Mouse (Mus musculus): ENCODE data around the gene Cntn6. TPM values are rescaled to one million over a fixed set of nuclear protein-coding genes. Genes with fewer than 3 reads are reported as not detected.

The Cntn6 gene
- 20.0 and 23.4 TPM in 2 replicates for polyA plus RNA-seq (2014; fragmentation: Nextera tagmentation; extraction: Ambion mirVana)

- 13% methylated on average over 11 of the region's 11 CpGs for WGBS
- peak within 1 kb of the TSS; percentile 33 for H3K4me3 ChIP-seq (ENCODE audit: low read depth, low read length)
- peak within 1 kb of the TSS; percentile 52 for H3K9ac ChIP-seq (replicated peaks; ENCODE audit: low read depth, low read length)
These were observed at the start of gene Cntn6 for GRCm38 (mm10) chr6:104492490-104493431. TSS of gene Cntn6 (plus strand) at chr6:104492790.

GRCm38 (mm10) chr6:104443731-104444130, 48.9 kb upstream of the Cntn6 start:
- no peaks in the 10 kb centered on the region for H3K27me3 ChIP-seq (ENCODE audit: control insufficient read depth, insufficient read depth, low read length)
- no peak overlapping the region for H3K27ac ChIP-seq (ENCODE audit: low read depth, low read length)
- H3K4me1 ChIP-seq (ENCODE audit: control insufficient read depth, insufficient read depth, low read length), result no peaks in the 10 kb centered on the region
- 62% methylated on average over 3 of the region's 3 CpGs for WGBS
- no peak for ATAC-seq (ENCODE audit: low read depth)
- H3K4me3 ChIP-seq (ENCODE audit: low read depth, low read length), result no peak overlapping the region
- no peaks in the 10 kb centered on the region for H3K36me3 ChIP-seq (ENCODE audit: control insufficient read depth, insufficient read depth, low read length)
- H3K9ac ChIP-seq (replicated peaks; ENCODE audit: low read depth, low read length), result no peak overlapping the region
- H3K4me2 ChIP-seq (ENCODE audit: low read depth, low read length), result no peak overlapping the region
- H3K9me3 ChIP-seq (ENCODE audit: control insufficient read depth, low read length), result no peaks in the 10 kb centered on the region

More at GRCm38 (mm10) chr6:104492490-104493431, at the start of gene Cntn6:
- Histone ChIP-seq H3K27me3 (ENCODE audit: control insufficient read depth, insufficient read depth, low read length) (no peaks in the 10 kb centered on the region), H3K4me2 (ENCODE audit: low read depth, low read length) (peak within 1 kb of the TSS; percentile 46), H3K4me1 (ENCODE audit: control insufficient read depth, insufficient read depth, low read length) (peaks cover 3% of the 10 kb centered on the region; the same call in 1 of the 2 replicates), H3K36me3 (ENCODE audit: control insufficient read depth, insufficient read depth, low read length) (no peaks in the 10 kb centered on the region), H3K9me3 (ENCODE audit: control insufficient read depth, low read length) (no peaks in the 10 kb centered on the region), H3K27ac (ENCODE audit: low read depth, low read length) (peak within 1 kb of the TSS; percentile 46)
- ATAC-seq (ENCODE audit: low read depth), result peak; percentile 92

GRCm38 (mm10) chr6:104470706-104471105, 21.9 kb upstream of the Cntn6 start:
- WGBS, result 91% methylated on average over 1 of the region's 1 CpGs
- no peaks in the 10 kb centered on the region for H3K9me3 ChIP-seq (ENCODE audit: control insufficient read depth, low read length)
- H3K36me3 ChIP-seq (ENCODE audit: control insufficient read depth, insufficient read depth, low read length), result no peaks in the 10 kb centered on the region
- no peaks in the 10 kb centered on the region for H3K27me3 ChIP-seq (ENCODE audit: control insufficient read depth, insufficient read depth, low read length)
- no peaks in the 10 kb centered on the region for H3K4me1 ChIP-seq (ENCODE audit: control insufficient read depth, insufficient read depth, low read length)
- no peak for ATAC-seq (ENCODE audit: low read depth)
- no peak overlapping the region for H3K4me3 ChIP-seq (ENCODE audit: low read depth, low read length)
- H3K4me2 ChIP-seq (ENCODE audit: low read depth, low read length), result no peak overlapping the region
- H3K9ac ChIP-seq (replicated peaks; ENCODE audit: low read depth, low read length), result no peak overlapping the region
- H3K27ac ChIP-seq (ENCODE audit: low read depth, low read length), result no peak overlapping the region

- no peaks in the 10 kb centered on the region for H3K9me3 ChIP-seq (ENCODE audit: control insufficient read depth, low read length)
- H3K27me3 ChIP-seq (ENCODE audit: control insufficient read depth, insufficient read depth, low read length), result no peaks in the 10 kb centered on the region
- no peak overlapping the region for H3K4me3 ChIP-seq (ENCODE audit: low read depth, low read length)
- no peak overlapping the region for H3K9ac ChIP-seq (replicated peaks; ENCODE audit: low read depth, low read length)
- H3K4me2 ChIP-seq (ENCODE audit: low read depth, low read length), result no peak overlapping the region
- no peaks in the 10 kb centered on the region for H3K36me3 ChIP-seq (ENCODE audit: control insufficient read depth, insufficient read depth, low read length)
- H3K4me1 ChIP-seq (ENCODE audit: control insufficient read depth, insufficient read depth, low read length), result no peaks in the 10 kb centered on the region
- H3K27ac ChIP-seq (ENCODE audit: low read depth, low read length), result no peak overlapping the region
- no peak for ATAC-seq (ENCODE audit: low read depth)
These were observed 13.3 kb upstream of the Cntn6 start for GRCm38 (mm10) chr6:104479242-104479641.

- peak overlapping the region; percentile 46 for H3K4me2 ChIP-seq (ENCODE audit: low read depth, low read length)
- 40% methylated on average over 6 of the region's 6 CpGs for WGBS
- ATAC-seq (ENCODE audit: low read depth), result 0 out of 2 replicates have a peak, but pooled peaks have one; percentile 56
- no peaks in the 10 kb centered on the region for H3K36me3 ChIP-seq (ENCODE audit: control insufficient read depth, insufficient read depth, low read length)
- H3K9me3 ChIP-seq (ENCODE audit: control insufficient read depth, low read length), result no peaks in the 10 kb centered on the region
- H3K9ac ChIP-seq (replicated peaks; ENCODE audit: low read depth, low read length), result peak overlapping the region; percentile 52
- H3K4me3 ChIP-seq (ENCODE audit: low read depth, low read length), result peak overlapping the region; percentile 33
- H3K27ac ChIP-seq (ENCODE audit: low read depth, low read length), result peak overlapping the region; percentile 46
- H3K27me3 ChIP-seq (ENCODE audit: control insufficient read depth, insufficient read depth, low read length), result no peaks in the 10 kb centered on the region
- H3K4me1 ChIP-seq (ENCODE audit: control insufficient read depth, insufficient read depth, low read length), result peaks cover 3% of the 10 kb centered on the region; the same call in 1 of the 2 replicates
These were observed 869 bp downstream of the Cntn6 start for GRCm38 (mm10) chr6:104493459-104493858.

GRCm38 (mm10) chr6:104495801-104496200, 3.2 kb downstream of the Cntn6 start:
- H3K4me2 ChIP-seq (ENCODE audit: low read depth, low read length), result no peak overlapping the region
- H3K4me1 ChIP-seq (ENCODE audit: control insufficient read depth, insufficient read depth, low read length), result peaks cover 3% of the 10 kb centered on the region; the same call in 1 of the 2 replicates
- H3K4me3 ChIP-seq (ENCODE audit: low read depth, low read length), result no peak overlapping the region
- H3K9ac ChIP-seq (replicated peaks; ENCODE audit: low read depth, low read length), result no peak overlapping the region
- 81% methylated on average over 2 of the region's 2 CpGs for WGBS
- no peak for ATAC-seq (ENCODE audit: low read depth)
- H3K27me3 ChIP-seq (ENCODE audit: control insufficient read depth, insufficient read depth, low read length), result no peaks in the 10 kb centered on the region
- H3K9me3 ChIP-seq (ENCODE audit: control insufficient read depth, low read length), result no peaks in the 10 kb centered on the region
- no peaks in the 10 kb centered on the region for H3K36me3 ChIP-seq (ENCODE audit: control insufficient read depth, insufficient read depth, low read length)
- H3K27ac ChIP-seq (ENCODE audit: low read depth, low read length), result no peak overlapping the region

GRCm38 (mm10) chr6:104563993-104564392, 71.4 kb downstream of the Cntn6 start:
- Histone ChIP-seq H3K9ac (replicated peaks; ENCODE audit: low read depth, low read length) (no peak overlapping the region), H3K27ac (ENCODE audit: low read depth, low read length) (no peak overlapping the region), H3K4me2 (ENCODE audit: low read depth, low read length) (no peak overlapping the region), H3K4me3 (ENCODE audit: low read depth, low read length) (no peak overlapping the region), H3K36me3 (ENCODE audit: control insufficient read depth, insufficient read depth, low read length) (no peaks in the 10 kb centered on the region), H3K27me3 (ENCODE audit: control insufficient read depth, insufficient read depth, low read length) (no peaks in the 10 kb centered on the region), H3K9me3 (ENCODE audit: control insufficient read depth, low read length) (no peaks in the 10 kb centered on the region), H3K4me1 (ENCODE audit: control insufficient read depth, insufficient read depth, low read length) (no peaks in the 10 kb centered on the region)
- WGBS, result 96% methylated on average over 1 of the region's 1 CpGs
- no peak for ATAC-seq (ENCODE audit: low read depth)

GRCm38 (mm10) chr6:104569564-104569963, 77.0 kb downstream of the Cntn6 start:
- H3K27me3 ChIP-seq (ENCODE audit: control insufficient read depth, insufficient read depth, low read length), result no peaks in the 10 kb centered on the region
- H3K9me3 ChIP-seq (ENCODE audit: control insufficient read depth, low read length), result no peaks in the 10 kb centered on the region
- no peaks in the 10 kb centered on the region for H3K36me3 ChIP-seq (ENCODE audit: control insufficient read depth, insufficient read depth, low read length)
- no peaks in the 10 kb centered on the region for H3K4me1 ChIP-seq (ENCODE audit: control insufficient read depth, insufficient read depth, low read length)
- no peak overlapping the region for H3K27ac ChIP-seq (ENCODE audit: low read depth, low read length)
- no peak overlapping the region for H3K4me3 ChIP-seq (ENCODE audit: low read depth, low read length)
- no peak for ATAC-seq (ENCODE audit: low read depth)
- H3K9ac ChIP-seq (replicated peaks; ENCODE audit: low read depth, low read length), result no peak overlapping the region
- no peak overlapping the region for H3K4me2 ChIP-seq (ENCODE audit: low read depth, low read length)

GRCm38 (mm10) chr6:104588028-104588427, 95.4 kb downstream of the Cntn6 start:
- H3K9ac ChIP-seq (replicated peaks; ENCODE audit: low read depth, low read length), result no peak overlapping the region
- ATAC-seq (ENCODE audit: low read depth), result no peak
- no peaks in the 10 kb centered on the region for H3K9me3 ChIP-seq (ENCODE audit: control insufficient read depth, low read length)
- no peak overlapping the region for H3K27ac ChIP-seq (ENCODE audit: low read depth, low read length)
- 56% methylated on average over 3 of the region's 3 CpGs for WGBS
- no peaks in the 10 kb centered on the region for H3K4me1 ChIP-seq (ENCODE audit: control insufficient read depth, insufficient read depth, low read length)
- H3K36me3 ChIP-seq (ENCODE audit: control insufficient read depth, insufficient read depth, low read length), result no peaks in the 10 kb centered on the region
- H3K4me2 ChIP-seq (ENCODE audit: low read depth, low read length), result no peak overlapping the region
- H3K27me3 ChIP-seq (ENCODE audit: control insufficient read depth, insufficient read depth, low read length), result no peaks in the 10 kb centered on the region
- H3K4me3 ChIP-seq (ENCODE audit: low read depth, low read length), result no peak overlapping the region
